Mouse (Mus musculus): ENCODE data around the gene Hdac7. TPM values are rescaled to one million over a fixed set of nuclear protein-coding genes. Genes with fewer than 3 reads are reported as not detected.

The Hdac7 gene
- total and polyA plus RNA-seq, 3 experiments = 3.9 to 117 (median 20.4) TPM

DNA sequence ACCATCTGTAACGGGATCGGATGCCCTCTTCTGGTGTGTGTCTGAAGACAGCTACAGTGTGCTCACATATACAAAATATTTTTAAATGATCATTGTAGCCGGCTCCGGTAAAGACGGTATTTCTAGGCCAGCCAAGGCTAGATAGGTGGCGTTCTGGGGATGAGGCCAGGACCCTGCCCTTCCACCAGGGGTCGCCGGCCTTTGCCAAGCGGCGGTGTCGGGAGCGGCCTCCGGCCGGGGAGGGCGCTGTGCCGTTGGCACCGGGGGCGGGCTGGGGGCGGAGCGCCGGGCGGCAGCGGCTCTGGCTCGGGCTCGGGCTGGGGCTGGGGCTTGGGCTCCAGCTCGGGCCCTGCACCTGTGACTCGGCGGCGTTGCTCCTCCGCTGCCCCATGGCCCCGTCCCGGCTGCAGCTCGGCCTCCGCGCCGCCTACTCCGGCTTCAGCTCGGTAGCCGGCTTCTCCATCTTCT, 60.2 kb downstream of the Hdac7 start:
- DNase-seq (ENCODE audit: low spot score) = peak; percentile 93

DNA sequence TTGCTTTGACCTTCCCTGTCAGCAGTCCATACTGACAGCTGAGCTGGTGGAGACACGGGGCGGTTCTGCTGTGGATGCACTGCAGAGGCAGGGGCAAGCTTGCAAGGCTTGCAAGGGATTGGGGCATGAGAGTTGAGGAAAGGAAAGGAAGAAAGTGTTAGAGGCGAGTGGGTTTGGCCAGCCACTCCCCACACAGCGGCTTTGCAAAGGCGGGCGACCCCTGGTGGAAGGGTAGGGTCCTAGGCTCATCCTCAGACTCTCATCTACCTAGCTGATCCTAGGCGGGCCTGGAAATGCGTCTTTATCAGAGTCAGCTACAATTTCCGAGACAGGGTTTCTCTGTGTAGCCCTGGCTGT, 61.6 kb downstream of the Hdac7 start:
- peak; percentile 11 for ATAC-seq (ENCODE audit: extremely low read depth, insufficient number of reproducible peaks, low FRiP score, poor library complexity, severe bottlenecking)
- H3K27me3 ChIP-seq (ENCODE audit: insufficient read depth, low read length) = peaks cover 5% of the 10 kb centered on the region; the same call in 1 of the 2 replicates
- H3K4me3 ChIP-seq (ENCODE audit: low read depth, low read length) = peak overlapping the region; percentile 34; the same call in 1 of the 2 replicates
- TF ChIP-seq CTCF (IDR thresholded peaks at IDR 0.05; ENCODE audit: low read depth, low read length) = peak; percentile 71
- TF ChIP-seq GATA1 (IDR thresholded peaks at IDR 0.05; ENCODE audit: borderline replicate concordance, low read length) = no peak
- no peak for TF ChIP-seq GATA2 (IDR thresholded peaks at IDR 0.05; ENCODE audit: borderline replicate concordance, low read depth, low read length)
- H3K9me3 ChIP-seq (replicated peaks) = no peaks in the 10 kb centered on the region
- H3K4me1 ChIP-seq (ENCODE audit: insufficient read depth, low read depth, low read length) = peaks cover 38% of the 10 kb centered on the region
- peaks cover 21% of the 10 kb centered on the region for H3K36me3 ChIP-seq (replicated peaks)
- DNase-seq (ENCODE audit: low spot score) = peak; percentile 75

More for the DNA sequence above, 60.2 kb downstream of the Hdac7 start:
- TF ChIP-seq POLR2AphosphoS5 (IDR thresholded peaks at IDR 0.05; ENCODE audit: insufficient replicate concordance, low read depth, low read length) (no peak), CTCF (IDR thresholded peaks at IDR 0.05; ENCODE audit: low read depth, low read length) (peak; percentile 73)
- Histone ChIP-seq H3K4me1 (ENCODE audit: insufficient read depth, low read depth, low read length) (peaks cover 52% of the 10 kb centered on the region), H3K9me3 (replicated peaks) (no peaks in the 10 kb centered on the region), H3K4me3 (ENCODE audit: low read depth, low read length) (peak overlapping the region; percentile 95), H3K27me3 (ENCODE audit: insufficient read depth, low read length) (no peaks in the 10 kb centered on the region), H3K36me3 (replicated peaks) (peaks cover 35% of the 10 kb centered on the region)
- peak; percentile 4; the same call in 1 of the 2 replicates for ATAC-seq (ENCODE audit: extremely low read depth, insufficient number of reproducible peaks, low FRiP score, poor library complexity, severe bottlenecking)

DNA sequence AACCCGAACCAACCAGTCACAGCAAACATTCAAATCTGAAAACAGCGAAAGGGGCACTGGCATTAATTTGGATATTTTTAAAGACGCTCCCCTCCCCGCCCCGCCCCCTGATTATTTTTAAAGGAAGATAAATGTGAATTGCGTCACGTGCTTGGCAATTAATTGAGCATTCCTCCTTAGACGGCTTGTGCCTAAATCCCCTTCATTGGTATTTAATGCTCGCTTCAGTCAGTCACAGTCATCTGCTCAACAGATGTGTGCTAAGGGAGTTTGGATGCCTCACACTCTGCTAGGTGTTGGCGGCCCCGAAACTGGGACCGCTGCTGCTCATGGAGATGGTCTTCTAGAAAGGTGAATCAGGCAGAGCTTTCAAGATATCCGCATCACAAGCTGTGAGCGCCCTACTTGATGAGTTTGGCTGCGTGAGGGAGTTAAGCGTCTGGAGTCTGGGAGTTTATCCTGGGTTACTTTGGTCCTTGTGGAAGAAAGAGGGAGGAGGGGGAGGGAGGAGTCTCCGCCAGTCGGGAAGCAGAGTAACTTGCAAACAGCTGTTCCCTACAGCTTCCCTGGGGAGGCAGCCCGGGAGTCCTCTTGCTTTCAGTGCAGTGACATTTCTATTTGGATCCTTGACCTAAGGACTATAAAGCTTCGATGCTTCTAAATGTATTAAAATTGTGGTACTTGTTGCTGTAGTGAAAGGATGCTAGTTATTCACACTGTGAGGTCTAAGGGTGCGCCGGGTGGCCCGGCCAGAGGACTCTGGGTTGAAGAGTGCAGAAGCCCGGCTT, 62.1 kb downstream of the Hdac7 start:
- DNase-seq (ENCODE audit: low spot score) (no peak), ATAC-seq (ENCODE audit: extremely low read depth, insufficient number of reproducible peaks, low FRiP score, poor library complexity, severe bottlenecking) (no peak)
- H3K4me1 ChIP-seq (ENCODE audit: insufficient read depth, low read depth, low read length) = peaks cover 33% of the 10 kb centered on the region
- no peak for TF ChIP-seq POLR2AphosphoS5 (IDR thresholded peaks at IDR 0.05; ENCODE audit: insufficient replicate concordance, low read depth, low read length)
- no peak for TF ChIP-seq CTCF (IDR thresholded peaks at IDR 0.05; ENCODE audit: low read depth, low read length)
- no peak for TF ChIP-seq GATA1 (IDR thresholded peaks at IDR 0.05; ENCODE audit: borderline replicate concordance, low read length)
- no peak for TF ChIP-seq TAL1 (conservative IDR thresholded peaks at IDR 0.05; ENCODE audit: low read depth, low read length)
- TF ChIP-seq GATA2 (IDR thresholded peaks at IDR 0.05; ENCODE audit: borderline replicate concordance, low read depth, low read length) = no peak
- peaks cover 16% of the 10 kb centered on the region for H3K36me3 ChIP-seq (replicated peaks)
- no peaks in the 10 kb centered on the region for H3K9me3 ChIP-seq (replicated peaks)
- H3K27me3 ChIP-seq (ENCODE audit: insufficient read depth, low read length) = peaks cover 8% of the 10 kb centered on the region; the same call in 1 of the 2 replicates
- peak overlapping the region; percentile 34; the same call in 1 of the 2 replicates for H3K4me3 ChIP-seq (ENCODE audit: low read depth, low read length)

DNA sequence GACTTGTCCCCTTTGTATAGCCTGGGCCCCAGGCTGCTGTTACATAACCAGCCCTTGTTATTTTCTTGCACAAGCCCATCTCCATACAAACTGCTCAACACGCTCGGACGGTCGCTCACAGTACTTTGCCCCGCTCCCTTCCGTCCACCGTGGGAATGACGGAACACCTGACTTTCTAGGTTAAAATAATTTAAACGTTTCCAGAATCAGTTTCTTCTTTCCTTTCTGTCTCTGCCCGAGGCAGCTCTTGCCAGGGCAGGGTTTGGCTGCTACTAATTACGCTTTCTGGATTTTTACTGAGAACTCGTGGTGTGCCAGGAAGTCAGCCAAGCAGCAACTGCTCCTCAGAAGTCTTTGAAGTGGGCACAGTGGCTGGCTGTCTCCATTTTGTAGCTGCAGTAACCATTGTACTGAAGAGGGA, 63.7 kb downstream of the Hdac7 start:
- no peak for ATAC-seq (ENCODE audit: extremely low read depth, insufficient number of reproducible peaks, low FRiP score, poor library complexity, severe bottlenecking)
- TF ChIP-seq TAL1 (conservative IDR thresholded peaks at IDR 0.05; ENCODE audit: low read depth, low read length) (no peak), CTCF (IDR thresholded peaks at IDR 0.05; ENCODE audit: low read depth, low read length) (no peak), GATA1 (IDR thresholded peaks at IDR 0.05; ENCODE audit: borderline replicate concordance, low read length) (no peak), POLR2AphosphoS5 (IDR thresholded peaks at IDR 0.05; ENCODE audit: insufficient replicate concordance, low read depth, low read length) (no peak), GATA2 (IDR thresholded peaks at IDR 0.05; ENCODE audit: borderline replicate concordance, low read depth, low read length) (no peak)
- Histone ChIP-seq H3K4me1 (ENCODE audit: insufficient read depth, low read depth, low read length) (peaks cover 20% of the 10 kb centered on the region), H3K4me3 (ENCODE audit: low read depth, low read length) (no peak overlapping the region), H3K9me3 (replicated peaks) (no peaks in the 10 kb centered on the region), H3K36me3 (replicated peaks) (peaks cover under 1% of the 10 kb centered on the region), H3K27me3 (ENCODE audit: insufficient read depth, low read length) (peaks cover 10% of the 10 kb centered on the region)
- no peak for DNase-seq (ENCODE audit: low spot score)

DNA sequence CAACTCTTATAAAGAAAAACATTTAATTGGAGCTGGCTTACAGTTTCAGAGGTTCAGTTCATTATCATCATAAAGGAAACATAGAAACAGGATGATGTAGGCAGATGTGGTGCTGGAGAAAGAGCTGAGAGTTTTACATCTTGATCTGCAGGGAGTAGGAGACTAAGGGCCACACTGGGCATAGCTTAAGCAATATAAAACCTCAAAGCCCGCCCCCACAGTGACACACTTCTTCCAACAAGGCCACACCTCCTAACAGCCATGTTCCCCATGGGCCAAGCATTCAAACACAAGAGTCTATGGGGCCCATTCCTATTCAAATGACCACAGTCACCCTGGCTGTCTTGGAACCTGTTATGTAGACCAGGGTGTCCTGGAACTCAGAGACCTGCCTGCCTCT, 64.7 kb downstream of the Hdac7 start:
- Histone ChIP-seq H3K9me3 (replicated peaks) (no peaks in the 10 kb centered on the region), H3K36me3 (replicated peaks) (no peaks in the 10 kb centered on the region), H3K4me3 (ENCODE audit: low read depth, low read length) (no peak overlapping the region), H3K4me1 (ENCODE audit: insufficient read depth, low read depth, low read length) (peaks cover 15% of the 10 kb centered on the region), H3K27me3 (ENCODE audit: insufficient read depth, low read length) (peaks cover 19% of the 10 kb centered on the region)
- ATAC-seq (ENCODE audit: extremely low read depth, insufficient number of reproducible peaks, low FRiP score, poor library complexity, severe bottlenecking) (no peak), DNase-seq (ENCODE audit: low spot score) (no peak)
- no peak for TF ChIP-seq GATA2 (IDR thresholded peaks at IDR 0.05; ENCODE audit: borderline replicate concordance, low read depth, low read length)
- TF ChIP-seq TAL1 (conservative IDR thresholded peaks at IDR 0.05; ENCODE audit: low read depth, low read length) = no peak
- TF ChIP-seq GATA1 (IDR thresholded peaks at IDR 0.05; ENCODE audit: borderline replicate concordance, low read length) = no peak
- TF ChIP-seq POLR2AphosphoS5 (IDR thresholded peaks at IDR 0.05; ENCODE audit: insufficient replicate concordance, low read depth, low read length) = no peak
- TF ChIP-seq CTCF (IDR thresholded peaks at IDR 0.05; ENCODE audit: low read depth, low read length) = no peak

DNA sequence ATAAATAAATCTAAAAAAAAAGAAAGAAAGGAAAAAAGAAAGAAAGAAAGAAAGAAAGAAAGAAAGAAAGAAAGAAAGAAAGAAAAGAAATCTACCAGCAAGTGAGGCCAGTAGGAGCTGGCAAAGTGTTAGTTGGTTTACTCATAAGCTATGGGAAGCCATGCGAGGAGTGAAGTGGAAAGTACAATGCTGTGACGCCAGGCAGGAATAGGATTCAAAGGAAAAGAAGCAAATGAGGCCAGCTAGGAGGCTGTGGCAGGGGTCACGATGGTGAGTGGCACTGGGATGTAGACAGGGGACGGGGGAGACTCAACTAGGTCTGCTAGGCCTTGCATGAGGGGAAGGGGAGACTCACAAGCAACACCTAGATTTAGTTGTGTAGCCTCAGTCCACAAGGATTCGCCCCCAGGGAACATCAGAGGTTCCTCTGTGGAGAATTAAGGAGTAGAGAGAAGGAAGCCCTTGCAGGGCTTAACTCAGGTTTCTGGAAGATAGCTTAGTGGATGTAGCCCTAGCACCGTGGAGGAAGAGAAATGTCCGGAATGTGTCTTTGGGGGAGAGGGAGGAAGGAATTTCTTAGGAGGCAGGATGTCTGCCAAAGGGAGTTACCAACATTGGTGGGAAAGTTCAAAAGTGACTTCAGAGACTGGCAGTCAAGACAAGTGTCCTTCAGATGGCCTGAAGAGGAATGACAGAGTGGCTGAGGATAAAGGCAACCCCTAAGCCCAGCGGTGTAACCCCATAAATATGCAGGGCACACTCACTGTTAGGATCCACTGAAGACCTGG, 65.8 kb downstream of the Hdac7 start, which contains the start of gene Slc48a1:
Slc48a1 (plus strand) TSS at position 210 of the 788 bp plus-strand sequence.
- no peak for TF ChIP-seq GATA1 (IDR thresholded peaks at IDR 0.05; ENCODE audit: borderline replicate concordance, low read length)
- no peak for TF ChIP-seq TAL1 (conservative IDR thresholded peaks at IDR 0.05; ENCODE audit: low read depth, low read length)
- no peak for TF ChIP-seq POLR2AphosphoS5 (IDR thresholded peaks at IDR 0.05; ENCODE audit: insufficient replicate concordance, low read depth, low read length)
- H3K27me3 ChIP-seq (ENCODE audit: insufficient read depth, low read length) = peaks cover 25% of the 10 kb centered on the region
- no peaks in the 10 kb centered on the region for H3K36me3 ChIP-seq (replicated peaks)
- no peaks in the 10 kb centered on the region for H3K9me3 ChIP-seq (replicated peaks)
- DNase-seq (ENCODE audit: low spot score) (no peak), ATAC-seq (ENCODE audit: extremely low read depth, insufficient number of reproducible peaks, low FRiP score, poor library complexity, severe bottlenecking) (no peak)
- H3K4me3 ChIP-seq (ENCODE audit: low read depth, low read length) = no peak within 1 kb of the TSS
- H3K4me1 ChIP-seq (ENCODE audit: insufficient read depth, low read depth, low read length) = peaks cover 19% of the 10 kb centered on the region
